Mouse (Mus musculus): Measurements from ENCODE around the gene Pde4b. TPM values are rescaled to one million over a fixed set of nuclear protein-coding genes. Genes with fewer than 3 reads are reported as not detected.
"Not testable (repeated sequence)": the region's sequence is repeated elsewhere in the genome, so short reads cannot be mapped to it uniquely, and the experiment has no call there.

The Pde4b gene
- polyA plus RNA-seq (2011; ENCODE audit: insufficient read depth, insufficient read length, low replicate concordance, missing spikeins): 3.2 and 3.9 TPM in 2 replicates

- H3K4me1 ChIP-seq (ENCODE audit: control insufficient read depth, insufficient read depth, low read length): no peaks in the 10 kb centered on the region
- no peak within 1 kb of the TSS for H3K4me3 ChIP-seq (replicated peaks; ENCODE audit: control insufficient read depth, low read depth, low read length)
- H3K27ac ChIP-seq (ENCODE audit: control insufficient read depth, insufficient read depth, low read depth, low read length, poor library complexity): no peak within 1 kb of the TSS
- TF ChIP-seq CTCF (IDR thresholded peaks at IDR 0.05; ENCODE audit: control insufficient read depth, insufficient read depth, low read length) (no peak), POLR2A (IDR thresholded peaks at IDR 0.05; ENCODE audit: borderline replicate concordance, control insufficient read depth, low read depth, low read length) (no peak)
- WGBS: 17% methylated on average over 11 of the region's 11 CpGs
Measured at GRCm38 (mm10) chr4:102087091-102087565, at the start of gene Pde4b. Gene Pde4b (plus strand): TSS chr4:102087543.

- WGBS: 84% methylated on average over 3 of the region's 3 CpGs
- H3K27ac ChIP-seq (ENCODE audit: control insufficient read depth, insufficient read depth, low read depth, low read length, poor library complexity): no peak overlapping the region
Measured at GRCm38 (mm10) chr4:102040190-102040589, 47.2 kb upstream of the Pde4b start.

GRCm38 (mm10) chr4:102045183-102046140 lies 41.9 kb upstream of the Pde4b start:
- Histone ChIP-seq H3K27ac (ENCODE audit: control insufficient read depth, insufficient read depth, low read depth, low read length, poor library complexity) (no peak overlapping the region), H3K4me3 (replicated peaks; ENCODE audit: control insufficient read depth, low read depth, low read length) (no peak overlapping the region), H3K4me1 (ENCODE audit: control insufficient read depth, insufficient read depth, low read length) (no peaks in the 10 kb centered on the region)
- no peak for TF ChIP-seq CTCF (IDR thresholded peaks at IDR 0.05; ENCODE audit: control insufficient read depth, insufficient read depth, low read length)
- 46% methylated on average over 6 of the region's 6 CpGs for WGBS

More at GRCm38 (mm10) chr4:102040190-102040589, 47.2 kb upstream of the Pde4b start:
- TF ChIP-seq CTCF (IDR thresholded peaks at IDR 0.05; ENCODE audit: control insufficient read depth, insufficient read depth, low read length) (no peak), POLR2A (IDR thresholded peaks at IDR 0.05; ENCODE audit: borderline replicate concordance, control insufficient read depth, low read depth, low read length) (no peak)
- no peaks in the 10 kb centered on the region for H3K4me1 ChIP-seq (ENCODE audit: control insufficient read depth, insufficient read depth, low read length)
- no peak overlapping the region for H3K4me3 ChIP-seq (replicated peaks; ENCODE audit: control insufficient read depth, low read depth, low read length)

DNA sequence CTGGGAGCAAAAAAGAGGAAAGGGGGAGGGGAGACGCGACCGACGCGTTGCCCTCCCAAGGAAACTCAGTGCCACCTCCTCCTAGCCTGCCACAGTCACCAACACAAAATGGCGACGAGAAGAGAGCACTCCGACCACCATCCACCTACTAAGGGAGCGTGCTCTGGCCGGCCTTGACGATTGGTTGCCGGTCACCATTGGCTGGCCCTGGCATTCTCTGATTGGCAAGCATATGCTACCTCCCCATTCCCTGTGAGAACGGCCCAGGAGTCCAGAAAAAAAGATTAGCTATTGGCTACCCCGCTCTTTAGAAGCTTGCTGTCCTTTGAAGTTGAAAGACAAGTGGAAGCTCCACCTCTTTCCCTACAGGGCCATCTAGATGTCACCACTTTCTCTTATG lies 38.0 kb upstream of the Pde4b start:
- WGBS: 94% methylated on average over 14 of the region's 14 CpGs
- not testable (repeated sequence) for H3K4me3 ChIP-seq (replicated peaks; ENCODE audit: control insufficient read depth, low read depth, low read length); H3K4me1 ChIP-seq (ENCODE audit: control insufficient read depth, insufficient read depth, low read length); H3K27ac ChIP-seq (ENCODE audit: control insufficient read depth, insufficient read depth, low read depth, low read length, poor library complexity)

- TF ChIP-seq CTCF (IDR thresholded peaks at IDR 0.05; ENCODE audit: control insufficient read depth, insufficient read depth, low read length) (no peak), POLR2A (IDR thresholded peaks at IDR 0.05; ENCODE audit: borderline replicate concordance, control insufficient read depth, low read depth, low read length) (no peak)
- no peak overlapping the region for H3K27ac ChIP-seq (ENCODE audit: control insufficient read depth, insufficient read depth, low read depth, low read length, poor library complexity)
- H3K4me1 ChIP-seq (ENCODE audit: control insufficient read depth, insufficient read depth, low read length): no peaks in the 10 kb centered on the region
- 69% methylated on average over 2 of the region's 2 CpGs for WGBS
- no peak overlapping the region for H3K4me3 ChIP-seq (replicated peaks; ENCODE audit: control insufficient read depth, low read depth, low read length)
Measured at GRCm38 (mm10) chr4:102061322-102061721, 26.0 kb upstream of the Pde4b start.

GRCm38 (mm10) chr4:102069314-102069713 lies 18.0 kb upstream of the Pde4b start:
- Histone ChIP-seq H3K4me1 (ENCODE audit: control insufficient read depth, insufficient read depth, low read length) (no peaks in the 10 kb centered on the region), H3K4me3 (replicated peaks; ENCODE audit: control insufficient read depth, low read depth, low read length) (no peak overlapping the region), H3K27ac (ENCODE audit: control insufficient read depth, insufficient read depth, low read depth, low read length, poor library complexity) (no peak overlapping the region)
- TF ChIP-seq CTCF (IDR thresholded peaks at IDR 0.05; ENCODE audit: control insufficient read depth, insufficient read depth, low read length) (no peak), POLR2A (IDR thresholded peaks at IDR 0.05; ENCODE audit: borderline replicate concordance, control insufficient read depth, low read depth, low read length) (no peak)
- 72% methylated on average over 2 of the region's 2 CpGs for WGBS

GRCm38 (mm10) chr4:102086336-102086735 lies 1.0 kb upstream of the Pde4b start:
- TF ChIP-seq POLR2A (IDR thresholded peaks at IDR 0.05; ENCODE audit: borderline replicate concordance, control insufficient read depth, low read depth, low read length) (no peak), CTCF (IDR thresholded peaks at IDR 0.05; ENCODE audit: control insufficient read depth, insufficient read depth, low read length) (no peak)
- 78% methylated on average over 4 of the region's 4 CpGs for WGBS

GRCm38 (mm10) chr4:102087566-102088234 lies 357 bp downstream of the Pde4b start:
- TF ChIP-seq POLR2A (IDR thresholded peaks at IDR 0.05; ENCODE audit: borderline replicate concordance, control insufficient read depth, low read depth, low read length) (no peak), CTCF (IDR thresholded peaks at IDR 0.05; ENCODE audit: control insufficient read depth, insufficient read depth, low read length) (no peak)
- WGBS: 3% methylated on average over 64 of the region's 64 CpGs
- no peak overlapping the region for H3K27ac ChIP-seq (ENCODE audit: control insufficient read depth, insufficient read depth, low read depth, low read length, poor library complexity)
- H3K4me1 ChIP-seq (ENCODE audit: control insufficient read depth, insufficient read depth, low read length): no peaks in the 10 kb centered on the region
- no peak overlapping the region for H3K4me3 ChIP-seq (replicated peaks; ENCODE audit: control insufficient read depth, low read depth, low read length)

More at GRCm38 (mm10) chr4:102086336-102086735, 1.0 kb upstream of the Pde4b start:
- no peak overlapping the region for H3K4me3 ChIP-seq (replicated peaks; ENCODE audit: control insufficient read depth, low read depth, low read length)
- H3K4me1 ChIP-seq (ENCODE audit: control insufficient read depth, insufficient read depth, low read length): no peaks in the 10 kb centered on the region
- H3K27ac ChIP-seq (ENCODE audit: control insufficient read depth, insufficient read depth, low read depth, low read length, poor library complexity): no peak overlapping the region
